ENCODE assay signal across 7 mouse cellular contexts in genomic region chr6:70260227-70260626, GRCm38 (mm10).
DNase-seq lines count a peak whose midpoint lies in the region; TF ChIP-seq lines count a peak whose summit lies in the region.
"Not testable (repeated sequence)": the region's sequence is repeated elsewhere in the genome, so short reads cannot be mapped to it uniquely, and the experiment has no call there.

No protein-coding gene starts in this region.

- peak; percentile 63 for DNase-seq in brain, adult 2 months (ENCODE audit: low read depth, low spot score)
- peak; percentile 21 to 62 for DNase-seq in frontal cortex, postnatal 36 days (ENCODE audit: low spot score in 2 of 2)
- DNase-seq in layer of hippocampus, adult 9-11 months, result peak; percentile 9
- peak; percentile 17 to 42 for DNase-seq in left cerebral cortex, adult 2 months (ENCODE audit: extremely low spot score in 1 of 2, low spot score in 2 of 2)
- DNase-seq in left cerebral cortex, postnatal 36 days (ENCODE audit: low spot score in 2 of 2), result peak; percentile 13 to 24
- DNase-seq in right cerebral cortex, postnatal 25 days, result peak; percentile 7
- DNase-seq in telencephalon, adult 2 months (ENCODE audit: low read depth, low spot score), result peak; percentile 39

- intact Hi-C loops in left cerebral cortex, adult 2 months (cut with DNase I), result loop anchor here (5.0 kb wide), 1 partner anchor 147 kb away; no protein-coding TSS in a partner anchor
- intact Hi-C loops in left cerebral cortex, postnatal 36 days (cut with DNase I), result not testable (repeated sequence)

- peak overlapping the region; percentile 28; the same call in 1 of the 2 replicates for H3K27ac ChIP-seq in left cerebral cortex, adult 2 months

- not testable (repeated sequence) for H3K4me3 ChIP-seq in left cerebral cortex, adult 2 months

- TF ChIP-seq CTCF in left cerebral cortex, adult 2 months (IDR thresholded peaks at IDR 0.05), result not testable (repeated sequence)

Comparison
In these comparisons a context has a peak if more than half of its experiments do, and no peak if none do; other contexts are left out.
1. DNase-seq: peak in every context shown above with its lines; median percentile 63 in brain, adult 2 months; 42 in frontal cortex, postnatal 36 days; 39 in telencephalon, adult 2 months; 30 in left cerebral cortex, adult 2 months; 18 in left cerebral cortex, postnatal 36 days; 9 in layer of hippocampus, adult 9-11 months; 7 in right cerebral cortex, postnatal 25 days.